Mouse (Mus musculus) midbrain, embryonic 14.5 days (tissue): ENCODE data around the gene Jazf1. TPM values are rescaled to one million over a fixed set of nuclear protein-coding genes. Genes with fewer than 3 reads are reported as not detected.

Source experiments
- ATAC-seq: fragments of 200-750 bp; cut with Nextera tagmentation; 2 replicates; pipeline ENCODE4 v1.8.0; 2017; ENCODE audit warnings: moderate number of reproducible peaks, moderate library complexity; ENCODE audit not compliant: low FRiP score, low TSS enrichment
- DNase-seq: peaks from one replicate; pipeline ENCODE4 v3.0.0-alpha.2; 2015
- H3K27ac ChIP-seq: fragments of 300-500 bp; sonication (generic); replicated peaks from 2 replicates; pipeline ENCODE4 v1.5.1; 2014; ENCODE audit warnings: mild to moderate bottlenecking, low read depth, low read length, moderate library complexity
- H3K27me3 ChIP-seq: fragments of 300-500 bp; sonication (generic); 2 replicates; pipeline ENCODE4 v1.6.1; 2014; ENCODE audit warnings: low read length, control low read depth, mixed read lengths; ENCODE audit not compliant: control insufficient read depth, insufficient read depth
- H3K36me3 ChIP-seq: fragments of 300-500 bp; sonication (generic); 2 replicates; pipeline ENCODE4 v1.6.1; 2014; ENCODE audit warnings: low read length, control low read depth; ENCODE audit not compliant: control insufficient read depth, insufficient read depth
- H3K4me1 ChIP-seq: fragments of 300-500 bp; sonication (generic); 2 replicates; pipeline ENCODE4 v1.6.1; 2014; ENCODE audit warnings: mild to moderate bottlenecking, antibody characterized with exemption, low read length, control low read depth; ENCODE audit not compliant: control insufficient read depth, insufficient read depth
- H3K4me2 ChIP-seq: fragments of 300-500 bp; sonication (generic); 2 replicates; pipeline ENCODE4 v1.6.1; 2014; ENCODE audit warnings: mild to moderate bottlenecking, low read length, moderate library complexity
- H3K4me3 ChIP-seq: fragments of 300-500 bp; sonication (generic); replicated peaks from 2 replicates; pipeline ENCODE4 v1.5.1; 2014; ENCODE audit warnings: low read depth, low read length
- H3K9ac ChIP-seq: fragments of 300-500 bp; sonication (generic); replicated peaks from 2 replicates; pipeline ENCODE4 v1.6.1; 2014; ENCODE audit warnings: mild to moderate bottlenecking, low read length, moderate library complexity
- H3K9me3 ChIP-seq: fragments of 300-500 bp; sonication (generic); 2 replicates; pipeline ENCODE4 v1.6.1; 2016; ENCODE audit warnings: low read length, control low read depth, mixed read lengths; ENCODE audit not compliant: control insufficient read depth
- WGBS: fragments of 180-500 bp; shearing (Covaris S2); extraction: QIAGEN DNeasy Blood & Tissue Kit; methylation state at CpG from one replicate; pipeline ENCODE4 v1.1.7; 2014; 5-methylcytosine and 5-hydroxymethylcytosine counted together
- polyA plus RNA-seq: library from polyadenylated mRNA; unstranded; fragments of >200 nt; fragmentation: Nextera tagmentation; extraction: Ambion mirVana; gene quantifications from 2 replicates; pipeline ENCODE4 v1.2.1, GENCODE M21; 2014

The Jazf1 gene
- polyA plus RNA-seq, 1 experiment from 2014 or later = 39.6 TPM

GRCm38 (mm10) chr6:52819353-52819752, 249.1 kb downstream of the Jazf1 start:
- H3K4me3 ChIP-seq = no peak overlapping the region
- H3K9me3 ChIP-seq = no peaks in the 10 kb centered on the region
- no peak overlapping the region for H3K27ac ChIP-seq
- 71% methylated on average over 8 of the region's 8 CpGs for WGBS
- no peaks in the 10 kb centered on the region for H3K36me3 ChIP-seq
- DNase-seq (no peak), ATAC-seq (no peak)
- H3K9ac ChIP-seq = no peak overlapping the region
- H3K4me2 ChIP-seq = no peak overlapping the region
- no peaks in the 10 kb centered on the region for H3K27me3 ChIP-seq
- H3K4me1 ChIP-seq = 0 out of 2 replicates have a peak, but pooled peaks cover 4% of the 10 kb centered on the region

GRCm38 (mm10) chr6:52818041-52818440, 250.4 kb downstream of the Jazf1 start:
- H3K4me2 ChIP-seq = no peak overlapping the region
- no peaks in the 10 kb centered on the region for H3K4me1 ChIP-seq
- ATAC-seq (no peak), DNase-seq (no peak)
- no peaks in the 10 kb centered on the region for H3K9me3 ChIP-seq
- H3K9ac ChIP-seq = no peak overlapping the region
- no peaks in the 10 kb centered on the region for H3K27me3 ChIP-seq
- H3K27ac ChIP-seq = no peak overlapping the region
- H3K36me3 ChIP-seq = no peaks in the 10 kb centered on the region
- whole genome bisulfite sequencing = 87% methylated on average over 4 of the region's 4 CpGs
- no peak overlapping the region for H3K4me3 ChIP-seq

GRCm38 (mm10) chr6:52817203-52817874, 251.1 kb downstream of the Jazf1 start:
- H3K4me1 ChIP-seq = no peaks in the 10 kb centered on the region
- WGBS = 85% methylated on average over 10 of the region's 10 CpGs
- DNase-seq = no peak
- no peak overlapping the region for H3K4me3 ChIP-seq
- no peaks in the 10 kb centered on the region for H3K27me3 ChIP-seq
- H3K27ac ChIP-seq = no peak overlapping the region
- no peaks in the 10 kb centered on the region for H3K9me3 ChIP-seq
- H3K9ac ChIP-seq = no peak overlapping the region
- H3K36me3 ChIP-seq = no peaks in the 10 kb centered on the region
- H3K4me2 ChIP-seq = no peak overlapping the region
- ATAC-seq = no peak

GRCm38 (mm10) chr6:52805237-52805856, 263.1 kb downstream of the Jazf1 start:
- DNase-seq (no peak), ATAC-seq (no peak)
- Histone ChIP-seq H3K4me2 (no peak overlapping the region), H3K27ac (no peak overlapping the region), H3K9ac (no peak overlapping the region), H3K4me3 (no peak overlapping the region), H3K36me3 (no peaks in the 10 kb centered on the region), H3K4me1 (no peaks in the 10 kb centered on the region), H3K27me3 (no peaks in the 10 kb centered on the region), H3K9me3 (no peaks in the 10 kb centered on the region)
- WGBS = 95% methylated on average over 3 of the region's 3 CpGs

GRCm38 (mm10) chr6:52802181-52802580, 266.2 kb downstream of the Jazf1 start:
- no peak overlapping the region for H3K27ac ChIP-seq
- DNase-seq = no peak
- WGBS = 51% methylated on average over 9 of the region's 9 CpGs

GRCm38 (mm10) chr6:52797252-52797800, 271.1 kb downstream of the Jazf1 start:
- no peaks in the 10 kb centered on the region for H3K27me3 ChIP-seq
- H3K9me3 ChIP-seq = no peaks in the 10 kb centered on the region
- H3K27ac ChIP-seq = no peak overlapping the region
- DNase-seq (peak; percentile 46), ATAC-seq (no peak)
- no peak overlapping the region for H3K9ac ChIP-seq
- H3K4me3 ChIP-seq = no peak overlapping the region
- H3K4me1 ChIP-seq = no peaks in the 10 kb centered on the region
- 46% methylated on average over 6 of the region's 6 CpGs for WGBS
- no peak overlapping the region for H3K4me2 ChIP-seq
- no peaks in the 10 kb centered on the region for H3K36me3 ChIP-seq

More at GRCm38 (mm10) chr6:52802181-52802580, 266.2 kb downstream of the Jazf1 start:
- Histone ChIP-seq H3K36me3 (no peaks in the 10 kb centered on the region), H3K4me3 (no peak overlapping the region), H3K9ac (no peak overlapping the region), H3K9me3 (no peaks in the 10 kb centered on the region), H3K4me1 (no peaks in the 10 kb centered on the region), H3K4me2 (no peak overlapping the region), H3K27me3 (no peaks in the 10 kb centered on the region)
- ATAC-seq = no peak

GRCm38 (mm10) chr6:52796691-52797090, 271.7 kb downstream of the Jazf1 start:
- Histone ChIP-seq H3K4me1 (no peaks in the 10 kb centered on the region), H3K4me3 (no peak overlapping the region), H3K4me2 (no peak overlapping the region), H3K27me3 (no peaks in the 10 kb centered on the region), H3K36me3 (no peaks in the 10 kb centered on the region), H3K9me3 (no peaks in the 10 kb centered on the region), H3K27ac (no peak overlapping the region), H3K9ac (no peak overlapping the region)
- ATAC-seq = no peak
- DNase-seq = no peak
- whole genome bisulfite sequencing = 67% methylated on average over 1 of the region's 1 CpGs

GRCm38 (mm10) chr6:52796035-52796598, 272.3 kb downstream of the Jazf1 start:
- no peak for ATAC-seq
- Histone ChIP-seq H3K27me3 (no peaks in the 10 kb centered on the region), H3K4me1 (no peaks in the 10 kb centered on the region), H3K4me2 (no peak overlapping the region), H3K9me3 (no peaks in the 10 kb centered on the region), H3K27ac (no peak overlapping the region), H3K9ac (no peak overlapping the region), H3K36me3 (no peaks in the 10 kb centered on the region), H3K4me3 (no peak overlapping the region)
- 61% methylated on average over 9 of the region's 9 CpGs for WGBS
- DNase-seq = no peak
